Mouse (Mus musculus): ENCODE results near the gene Arhgef10l.

Gene Arhgef10l

GRCm38 (mm10) chr4:140661406-140662022 lies 4.3 kb downstream of the Arhgef10l start:
- no peak for DNase-seq (ENCODE audit: low spot score in 2 of 2)

- peak; percentile 68 to 79 for DNase-seq (ENCODE audit: low spot score in 2 of 2)
Observed at GRCm38 (mm10) chr4:140657681-140658575, 7.9 kb downstream of the Arhgef10l start.

GRCm38 (mm10) chr4:140656529-140656928 lies 9.3 kb downstream of the Arhgef10l start:
- DNase-seq (ENCODE audit: low spot score in 2 of 2) = no peak

- DNase-seq (ENCODE audit: low spot score in 2 of 2) = no peak
Observed at GRCm38 (mm10) chr4:140654798-140655197, 11.0 kb downstream of the Arhgef10l start.

- DNase-seq (ENCODE audit: low spot score in 2 of 2) = no peak
Observed at GRCm38 (mm10) chr4:140653835-140654583, 11.8 kb downstream of the Arhgef10l start.

GRCm38 (mm10) chr4:140649731-140650130 lies 16.1 kb downstream of the Arhgef10l start:
- no peak for DNase-seq (ENCODE audit: low spot score in 2 of 2)

GRCm38 (mm10) chr4:140649207-140649591 lies 16.6 kb downstream of the Arhgef10l start:
- DNase-seq (ENCODE audit: low spot score in 2 of 2) = no peak

GRCm38 (mm10) chr4:140648443-140649206 lies 17.2 kb downstream of the Arhgef10l start:
- no peak for DNase-seq (ENCODE audit: low spot score in 2 of 2)

GRCm38 (mm10) chr4:140647711-140648421 lies 17.9 kb downstream of the Arhgef10l start:
- DNase-seq (ENCODE audit: low spot score in 2 of 2) = no peak

GRCm38 (mm10) chr4:140645638-140646037 lies 20.2 kb downstream of the Arhgef10l start:
- no peak for DNase-seq (ENCODE audit: low spot score in 2 of 2)

- DNase-seq (ENCODE audit: low spot score in 2 of 2) = no peak
Observed at GRCm38 (mm10) chr4:140644701-140645100, 21.1 kb downstream of the Arhgef10l start.

GRCm38 (mm10) chr4:140644276-140644675 lies 21.5 kb downstream of the Arhgef10l start:
- DNase-seq (ENCODE audit: low spot score in 2 of 2) = no peak

GRCm38 (mm10) chr4:140642378-140642777 lies 23.4 kb downstream of the Arhgef10l start:
- DNase-seq (ENCODE audit: low spot score in 2 of 2) = no peak

- DNase-seq (ENCODE audit: low spot score in 2 of 2) = no peak
Observed at GRCm38 (mm10) chr4:140641414-140641918, 24.3 kb downstream of the Arhgef10l start.

- no peak for DNase-seq (ENCODE audit: low spot score in 2 of 2)
Observed at GRCm38 (mm10) chr4:140640668-140641067, 25.1 kb downstream of the Arhgef10l start.

- no peak for DNase-seq (ENCODE audit: low spot score in 2 of 2)
Observed at GRCm38 (mm10) chr4:140640242-140640523, 25.6 kb downstream of the Arhgef10l start.

GRCm38 (mm10) chr4:140639431-140640241 lies 26.2 kb downstream of the Arhgef10l start:
- no peak for DNase-seq (ENCODE audit: low spot score in 2 of 2)

GRCm38 (mm10) chr4:140638591-140638990 lies 27.2 kb downstream of the Arhgef10l start:
- DNase-seq (ENCODE audit: low spot score in 2 of 2) = no peak

GRCm38 (mm10) chr4:140637269-140637668 lies 28.5 kb downstream of the Arhgef10l start:
- no peak for DNase-seq (ENCODE audit: low spot score in 2 of 2)

Data from urinary bladder, postnatal 36 days (tissue).